Mouse (Mus musculus) cerebellum, adult 9-10 months (tissue): Measurements from ENCODE around the gene Rreb1.

ENCODE experiments used
- DNase-seq: peaks from one replicate; pipeline ENCODE4 v3.0.0; 2022

Gene Rreb1

GRCm38 (mm10) chr13:37778147-37778593 is at the start of gene Rreb1:
Rreb1 (plus strand) TSS chr13:37778400.
- DNase-seq: no peak

GRCm38 (mm10) chr13:37728551-37728950 is 49.6 kb upstream of the Rreb1 start:
- peak; percentile 7 for DNase-seq

- no peak for DNase-seq
Measured at GRCm38 (mm10) chr13:37731914-37732693, 46.1 kb upstream of the Rreb1 start.

GRCm38 (mm10) chr13:37734501-37734900 is 43.7 kb upstream of the Rreb1 start:
- no peak for DNase-seq

- no peak for DNase-seq
Measured at GRCm38 (mm10) chr13:37740111-37740510, 38.1 kb upstream of the Rreb1 start.

GRCm38 (mm10) chr13:37740752-37741151 is 37.4 kb upstream of the Rreb1 start:
- no peak for DNase-seq

- no peak for DNase-seq
Measured at GRCm38 (mm10) chr13:37742248-37742647, 36.0 kb upstream of the Rreb1 start.

GRCm38 (mm10) chr13:37747504-37747903 is 30.7 kb upstream of the Rreb1 start:
- no peak for DNase-seq

GRCm38 (mm10) chr13:37749485-37749884 is 28.7 kb upstream of the Rreb1 start:
- no peak for DNase-seq

GRCm38 (mm10) chr13:37751154-37751950 is 26.8 kb upstream of the Rreb1 start:
- no peak for DNase-seq

GRCm38 (mm10) chr13:37759341-37760012 is 18.7 kb upstream of the Rreb1 start:
- no peak for DNase-seq

- DNase-seq: no peak
Measured at GRCm38 (mm10) chr13:37760013-37760342, 18.2 kb upstream of the Rreb1 start.

GRCm38 (mm10) chr13:37760373-37760772 is 17.8 kb upstream of the Rreb1 start:
- no peak for DNase-seq

- DNase-seq: no peak
Measured at GRCm38 (mm10) chr13:37760957-37761941, 17.0 kb upstream of the Rreb1 start.

GRCm38 (mm10) chr13:37763800-37764407 is 14.3 kb upstream of the Rreb1 start:
- DNase-seq: no peak

GRCm38 (mm10) chr13:37769777-37770176 is 8.4 kb upstream of the Rreb1 start:
- no peak for DNase-seq

- no peak for DNase-seq
Measured at GRCm38 (mm10) chr13:37773476-37773875, 4.7 kb upstream of the Rreb1 start.

GRCm38 (mm10) chr13:37776675-37777074 is 1.5 kb upstream of the Rreb1 start:
- no peak for DNase-seq

- DNase-seq: no peak
Measured at GRCm38 (mm10) chr13:37777351-37778146, 651 bp upstream of the Rreb1 start.

- peak; percentile 5 for DNase-seq
Measured at GRCm38 (mm10) chr13:37778594-37779231, 513 bp downstream of the Rreb1 start.
